Comparison of ENCODE assay signal across 9 mouse cellular contexts in the genomic region with DNA sequence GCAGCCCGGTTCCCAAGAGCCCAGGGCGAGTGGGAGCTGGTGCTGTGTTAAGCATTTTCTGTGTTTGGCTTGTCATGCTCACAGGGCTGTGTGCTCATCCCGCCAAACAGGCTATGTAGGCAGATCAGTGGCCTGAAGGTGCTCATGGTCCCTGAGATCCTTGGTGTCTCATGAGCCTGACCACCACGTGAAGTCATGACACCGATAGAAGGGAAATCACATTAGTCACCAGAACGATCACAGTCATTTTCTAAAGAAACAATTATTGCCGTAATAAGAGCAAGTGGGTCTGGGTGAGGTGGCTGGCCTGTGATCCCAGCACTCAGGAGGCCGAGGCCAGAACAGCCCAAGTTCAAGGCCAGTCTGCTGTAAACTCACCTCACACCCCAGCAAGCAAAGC. TPM values are rescaled to one million over a fixed set of nuclear protein-coding genes. Genes with fewer than 3 reads are reported as not detected.
DNase-seq lines count a peak whose midpoint lies in the region; ATAC-seq and TF ChIP-seq lines count a peak whose summit lies in the region.
"Had no signal": no experiment of that assay in that cellular context is flagged by ENCODE, and none has a peak within 500 bp of the region (broad histone marks: within the 10 kb centered on the region; RNA-seq: fewer than 3 reads in every experiment).

No protein-coding gene starts in this region.

- H3K36me3 ChIP-seq in forebrain, embryonic 10.5 days (replicated peaks) = peaks cover 23% of the 10 kb centered on the region
- H3K36me3 ChIP-seq in forebrain, embryonic 11.5 days (ENCODE audit: control insufficient read depth, insufficient read depth, low read length) = no peaks in the 10 kb centered on the region; the same call in 1 of the 2 replicates
- H3K36me3 ChIP-seq in lung, embryonic 14.5 days (ENCODE audit: insufficient read depth) = peaks cover 29% of the 10 kb centered on the region
- H3K36me3 ChIP-seq in intestine, postnatal 0 days (ENCODE audit: control insufficient read depth, insufficient read depth) = peaks cover 24% of the 10 kb centered on the region

- H3K4me2 ChIP-seq in forebrain, embryonic 11.5 days (ENCODE audit: low read depth, low read length, severe bottlenecking) = no peak overlapping the region
- H3K4me2 ChIP-seq in lung, embryonic 14.5 days = no peak overlapping the region
- H3K4me2 ChIP-seq in intestine, postnatal 0 days (replicated peaks; ENCODE audit: low read depth) = no peak overlapping the region

- peaks cover 60% of the 10 kb centered on the region for H3K27me3 ChIP-seq in forebrain, embryonic 10.5 days (ENCODE audit: poor library complexity, severe bottlenecking)
- H3K27me3 ChIP-seq in forebrain, embryonic 11.5 days (ENCODE audit: control insufficient read depth, insufficient read depth, low read length) = peaks cover 4% of the 10 kb centered on the region; the same call in 1 of the 2 replicates
- H3K27me3 ChIP-seq in lung, embryonic 14.5 days (ENCODE audit: insufficient read depth, low read length) = no peaks in the 10 kb centered on the region
- H3K27me3 ChIP-seq in intestine, postnatal 0 days (replicated peaks; ENCODE audit: control insufficient read depth, insufficient read depth, low read length) = no peaks in the 10 kb centered on the region

- peaks cover 37% of the 10 kb centered on the region for H3K4me1 ChIP-seq in forebrain, embryonic 10.5 days
- peaks cover 17% of the 10 kb centered on the region for H3K4me1 ChIP-seq in forebrain, embryonic 11.5 days (replicated peaks; ENCODE audit: control insufficient read depth, insufficient read depth, low read length)
- H3K4me1 ChIP-seq in lung, embryonic 14.5 days (ENCODE audit: insufficient read depth) = peaks cover 21% of the 10 kb centered on the region
- H3K4me1 ChIP-seq in intestine, postnatal 0 days (replicated peaks; ENCODE audit: control insufficient read depth, insufficient read depth, low read length) = no peaks in the 10 kb centered on the region
- H3K4me1 ChIP-seq in olfactory bulb, adult 2 months (ENCODE audit: control insufficient read depth, insufficient read depth, low read length) = peaks cover 53% of the 10 kb centered on the region

- DNase-seq in forebrain, embryonic 10.5 days (ENCODE audit: extremely low spot score, low spot score) = no peak
- no peak for DNase-seq in forebrain, embryonic 11.5 days (ENCODE audit: low spot score)
- no peak for DNase-seq in lung, embryonic 14.5 days
- DNase-seq in lung, postnatal 10 days = no peak
- no peak for DNase-seq in cerebellum, adult 8-10 months

- ATAC-seq in forebrain, embryonic 11.5 days (replicated peaks; ENCODE audit: low FRiP score) = no peak
- ATAC-seq in lung, embryonic 14.5 days (ENCODE audit: insufficient read depth) = no peak
- ATAC-seq in intestine, postnatal 0 days = no peak
- no peak for ATAC-seq in megakaryocyte, adult 5-6 weeks (ENCODE audit: poor library complexity, severe bottlenecking)

- no peaks in the 10 kb centered on the region for H3K9me3 ChIP-seq in forebrain, embryonic 10.5 days
- H3K9me3 ChIP-seq in forebrain, embryonic 11.5 days (ENCODE audit: control insufficient read depth, low read length) = no peaks in the 10 kb centered on the region
- no peaks in the 10 kb centered on the region for H3K9me3 ChIP-seq in lung, embryonic 14.5 days (ENCODE audit: low read depth, low read length)
- H3K9me3 ChIP-seq in intestine, postnatal 0 days (ENCODE audit: control insufficient read depth) = no peaks in the 10 kb centered on the region

- no peak for TF ChIP-seq CTCF in lung, embryonic 14.5 days (IDR thresholded peaks at IDR 0.05; ENCODE audit: low read depth)
- TF ChIP-seq CTCF in intestine, postnatal 0 days (IDR thresholded peaks at IDR 0.05; ENCODE audit: low read depth) = no peak
- no peak for TF ChIP-seq CTCF in olfactory bulb, adult 2 months (IDR thresholded peaks at IDR 0.05; ENCODE audit: insufficient read depth, low read depth, low read length)

- TF ChIP-seq POLR2A in olfactory bulb, adult 2 months (IDR thresholded peaks at IDR 0.05; ENCODE audit: insufficient read depth, low read depth, low read length) = no peak

- H3K27ac ChIP-seq in forebrain, embryonic 10.5 days = peak overlapping the region; percentile 76; the same call in 1 of the 2 replicates
- H3K27ac ChIP-seq in forebrain, embryonic 11.5 days (ENCODE audit: low read depth, low read length) = no peak overlapping the region
- H3K27ac ChIP-seq in lung, embryonic 14.5 days (ENCODE audit: low read depth) = peak overlapping the region; percentile 95
- 0 out of 2 replicates have a peak overlapping the region, but pooled peaks have one; percentile 9 for H3K27ac ChIP-seq in intestine, postnatal 0 days (ENCODE audit: low read depth, low read length)
- peak overlapping the region; percentile 54 for H3K27ac ChIP-seq in olfactory bulb, adult 2 months (ENCODE audit: insufficient read depth, low read depth, low read length)

- H3K4me3 ChIP-seq in forebrain, embryonic 10.5 days = no peak overlapping the region
- no peak overlapping the region for H3K4me3 ChIP-seq in forebrain, embryonic 11.5 days (ENCODE audit: low read depth, low read length)
- no peak overlapping the region for H3K4me3 ChIP-seq in lung, embryonic 14.5 days (ENCODE audit: low read depth, low read length)
- no peak overlapping the region for H3K4me3 ChIP-seq in intestine, postnatal 0 days (ENCODE audit: low read depth, low read length)
- no peak overlapping the region for H3K4me3 ChIP-seq in olfactory bulb, adult 2 months (ENCODE audit: insufficient read depth, low read depth, low read length)
- H3K4me3 ChIP-seq: erythroblast, embryonic 14.5 days had no signal

- WGBS in forebrain, embryonic 10.5 days = 67% methylated on average over 8 of the region's 8 CpGs
- 58% methylated on average over 8 of the region's 8 CpGs for WGBS in forebrain, embryonic 11.5 days
- WGBS in lung, embryonic 14.5 days = 45% methylated on average over 8 of the region's 8 CpGs
- WGBS in intestine, postnatal 0 days = 36% methylated on average over 8 of the region's 8 CpGs
- WGBS in olfactory bulb, adult 2 months = 34% methylated on average over 8 of the region's 8 CpGs

- no peak overlapping the region for H3K9ac ChIP-seq in forebrain, embryonic 11.5 days (ENCODE audit: low read length)
- H3K9ac ChIP-seq in lung, embryonic 14.5 days = peak overlapping the region; percentile 26; the same call in 1 of the 2 replicates
- no peak overlapping the region for H3K9ac ChIP-seq in intestine, postnatal 0 days (ENCODE audit: low read depth, low read length)

RNA-seq across cellular contexts. Expression of a gene that starts 31.5 kb away (rescaled TPM):
- polyA plus RNA-seq in forebrain, embryonic 10.5 days (2016; fragmentation: Nextera tagmentation; extraction: Ambion mirVana) = 22.8 and 25.3 TPM in 2 replicates
- polyA plus RNA-seq in forebrain, embryonic 11.5 days (2014; fragmentation: Nextera tagmentation; extraction: Ambion mirVana) = 13.8 and 15.4 TPM in 2 replicates
- polyA plus RNA-seq in lung, embryonic 14.5 days (2014; fragmentation: Nextera tagmentation; extraction: Ambion mirVana) = 41.2 and 46.5 TPM in 2 replicates
- 13.9 and 15.3 TPM in 2 replicates for polyA plus RNA-seq in intestine, postnatal 0 days (2015; fragmentation: Nextera tagmentation; extraction: Ambion mirVana)
- not detected in 2 replicates for polyA plus RNA-seq in olfactory bulb, adult 2 months (2012; ENCODE audit: insufficient read depth, insufficient read length, low replicate concordance, missing spikeins)
- 18.4 and 20.9 TPM in 2 replicates for total RNA-seq in megakaryocyte, adult 5-6 weeks (2015)
- 38.3 and 40.7 TPM in 2 replicates for total RNA-seq in megakaryocyte, adult 5-6 weeks (2017)

RNA-seq across cellular contexts. Expression of a gene that starts 53.9 kb away (rescaled TPM):
- 192 and 197 TPM in 2 replicates for polyA plus RNA-seq in forebrain, embryonic 10.5 days (2016; fragmentation: Nextera tagmentation; extraction: Ambion mirVana)
- polyA plus RNA-seq in forebrain, embryonic 11.5 days (2014; fragmentation: Nextera tagmentation; extraction: Ambion mirVana) = 134 and 151 TPM in 2 replicates
- 235 and 256 TPM in 2 replicates for polyA plus RNA-seq in lung, embryonic 14.5 days (2014; fragmentation: Nextera tagmentation; extraction: Ambion mirVana)
- polyA plus RNA-seq in intestine, postnatal 0 days (2015; fragmentation: Nextera tagmentation; extraction: Ambion mirVana) = 90.6 and 103 TPM in 2 replicates
- polyA plus RNA-seq in olfactory bulb, adult 2 months (2012; ENCODE audit: insufficient read depth, insufficient read length, low replicate concordance, missing spikeins) = not detected in 2 replicates
- 1,104 and 1,138 TPM in 2 replicates for total RNA-seq in megakaryocyte, adult 5-6 weeks (2015)
- total RNA-seq in megakaryocyte, adult 5-6 weeks (2017) = 1,103 and 1,144 TPM in 2 replicates

RNA-seq across cellular contexts. Expression of a gene that starts 54.0 kb away (rescaled TPM):
- 6.6 and 8.0 TPM in 2 replicates for polyA plus RNA-seq in forebrain, embryonic 10.5 days (2016; fragmentation: Nextera tagmentation; extraction: Ambion mirVana)
- 10.7 and 13.0 TPM in 2 replicates for polyA plus RNA-seq in forebrain, embryonic 11.5 days (2014; fragmentation: Nextera tagmentation; extraction: Ambion mirVana)
- 6.4 and 6.6 TPM in 2 replicates for polyA plus RNA-seq in lung, embryonic 14.5 days (2014; fragmentation: Nextera tagmentation; extraction: Ambion mirVana)
- 4.3 and 4.4 TPM in 2 replicates for polyA plus RNA-seq in intestine, postnatal 0 days (2015; fragmentation: Nextera tagmentation; extraction: Ambion mirVana)
- polyA plus RNA-seq in olfactory bulb, adult 2 months (2012; ENCODE audit: insufficient read depth, insufficient read length, low replicate concordance, missing spikeins) = not detected in 2 replicates
- total RNA-seq in megakaryocyte, adult 5-6 weeks (2015) = 3.2 and 5.5 TPM in 2 replicates
- 7.2 and 10.6 TPM in 2 replicates for total RNA-seq in megakaryocyte, adult 5-6 weeks (2017)

Comparison
In these comparisons a context has a peak if more than half of its experiments do, and no peak if none do; other contexts are left out.
1. RNA of a gene that starts 53.9 kb away (polyA plus RNA-seq): 235 to 256 TPM in lung, embryonic 14.5 days, 192 to 197 TPM in forebrain, embryonic 10.5 days, 134 to 151 TPM in forebrain, embryonic 11.5 days and 90.6 to 103 TPM in intestine, postnatal 0 days; not detected in olfactory bulb, adult 2 months; every median in the first group is over 10 times any median in the second.